Mouse (Mus musculus) liver, embryonic 13.5 days (tissue): ENCODE data around the gene Rflna. TPM values are rescaled to one million over a fixed set of nuclear protein-coding genes. Genes with fewer than 3 reads are reported as not detected.

Experiments used
- ATAC-seq: fragments of 200-750 bp; cut with Nextera tagmentation; 2 replicates; pipeline ENCODE4 v1.8.0; 2017; ENCODE audit warnings: low read depth, mild to moderate bottlenecking, moderate number of reproducible peaks, moderate library complexity
- DNase-seq: peaks from one replicate; pipeline ENCODE4 v3.0.0; 2022
- H3K27ac ChIP-seq: fragments of 300-500 bp; sonication (generic); 2 replicates; pipeline ENCODE4 v1.5.1; 2015; ENCODE audit warnings: moderate library complexity, mild to moderate bottlenecking, inconsistent platforms
- H3K27me3 ChIP-seq: fragments of 300-500 bp; sonication (generic); 2 replicates; pipeline ENCODE4 v1.6.1; 2015; ENCODE audit warnings: mild to moderate bottlenecking, inconsistent platforms
- H3K36me3 ChIP-seq: fragments of 300-500 bp; sonication (generic); 2 replicates; pipeline ENCODE4 v1.6.1; 2015; ENCODE audit warnings: mild to moderate bottlenecking, inconsistent platforms
- H3K4me1 ChIP-seq: fragments of 300-500 bp; sonication (generic); replicated peaks from 2 replicates; pipeline ENCODE4 v1.6.1; 2015; ENCODE audit warnings: inconsistent platforms
- H3K4me2 ChIP-seq: fragments of 300-500 bp; sonication (generic); 2 replicates; pipeline ENCODE4 v1.6.1; 2015; ENCODE audit warnings: inconsistent platforms, mild to moderate bottlenecking, moderate library complexity
- H3K4me3 ChIP-seq: fragments of 300-500 bp; sonication (generic); replicated peaks from 2 replicates; pipeline ENCODE4 v1.5.1; 2015; ENCODE audit warnings: mild to moderate bottlenecking, inconsistent platforms
- H3K9ac ChIP-seq: fragments of 300-500 bp; sonication (generic); 2 replicates; pipeline ENCODE4 v1.6.1; 2015; ENCODE audit warnings: mild to moderate bottlenecking, inconsistent platforms
- H3K9me3 ChIP-seq: fragments of 300-500 bp; sonication (generic); replicated peaks from 2 replicates; pipeline ENCODE4 v1.6.1; 2016; ENCODE audit warnings: inconsistent platforms
- WGBS: fragments of 180-500 bp; shearing (Covaris S2); methylation state at CpG from one replicate; pipeline ENCODE4 v1.1.7; 2015; ENCODE audit not compliant: insufficient replicate concordance; 5-methylcytosine and 5-hydroxymethylcytosine counted together
- polyA plus RNA-seq: library from polyadenylated mRNA; unstranded; fragments of >200 nt; fragmentation: Nextera tagmentation; extraction: Ambion mirVana; gene quantifications from 2 replicates; pipeline ENCODE4 v1.2.1, GENCODE M21; 2015

The Rflna gene
- polyA plus RNA-seq, 1 experiment from 2014 or later: 0.32 TPM

DNA sequence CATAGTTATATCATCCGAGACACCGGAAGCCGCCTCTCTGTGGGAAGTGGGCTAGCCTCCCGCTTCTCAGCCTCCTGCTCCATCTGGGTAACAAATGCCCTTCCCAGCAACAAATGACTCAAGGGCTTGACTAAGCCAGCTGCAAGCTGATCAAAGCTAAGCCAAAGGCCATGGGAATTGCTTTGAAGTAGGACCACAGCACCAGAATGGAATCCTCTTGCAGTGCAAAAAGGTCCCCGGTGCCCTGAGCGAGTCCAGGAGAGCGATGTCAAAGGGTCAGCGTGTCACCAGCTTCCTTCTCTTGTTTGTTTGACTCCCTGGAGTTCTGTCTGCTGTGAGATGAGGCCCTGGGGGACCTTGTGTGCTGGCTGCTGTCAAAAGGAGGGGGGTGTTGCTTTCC is 33.2 kb upstream of the Rflna start:
- no peak overlapping the region for H3K27ac ChIP-seq
- H3K4me2 ChIP-seq: no peak overlapping the region
- H3K9me3 ChIP-seq: no peaks in the 10 kb centered on the region; the same call in 1 of the 2 replicates
- no peak for ATAC-seq
- WGBS: 51% methylated on average over 8 of the region's 8 CpGs
- no peak overlapping the region for H3K4me3 ChIP-seq
- no peak for DNase-seq
- H3K36me3 ChIP-seq: no peaks in the 10 kb centered on the region
- peaks cover 6% of the 10 kb centered on the region; the same call in 1 of the 2 replicates for H3K4me1 ChIP-seq
- H3K27me3 ChIP-seq: no peaks in the 10 kb centered on the region
- no peak overlapping the region for H3K9ac ChIP-seq

- no peaks in the 10 kb centered on the region for H3K27me3 ChIP-seq
- H3K4me1 ChIP-seq: 0 out of 2 replicates have a peak, but pooled peaks cover 3% of the 10 kb centered on the region
- H3K27ac ChIP-seq: no peak overlapping the region
- H3K4me3 ChIP-seq: no peak overlapping the region
- H3K9ac ChIP-seq: no peak overlapping the region
- peaks cover 7% of the 10 kb centered on the region; the same call in 1 of the 2 replicates for H3K9me3 ChIP-seq
- no peak for ATAC-seq
- H3K4me2 ChIP-seq: no peak overlapping the region
- H3K36me3 ChIP-seq: no peaks in the 10 kb centered on the region
- 67% methylated on average over 5 of the region's 5 CpGs for WGBS
- DNase-seq: no peak
These were observed 16.8 kb upstream of the Rflna start for GRCm38 (mm10) chr5:124986222-124986621.

DNA sequence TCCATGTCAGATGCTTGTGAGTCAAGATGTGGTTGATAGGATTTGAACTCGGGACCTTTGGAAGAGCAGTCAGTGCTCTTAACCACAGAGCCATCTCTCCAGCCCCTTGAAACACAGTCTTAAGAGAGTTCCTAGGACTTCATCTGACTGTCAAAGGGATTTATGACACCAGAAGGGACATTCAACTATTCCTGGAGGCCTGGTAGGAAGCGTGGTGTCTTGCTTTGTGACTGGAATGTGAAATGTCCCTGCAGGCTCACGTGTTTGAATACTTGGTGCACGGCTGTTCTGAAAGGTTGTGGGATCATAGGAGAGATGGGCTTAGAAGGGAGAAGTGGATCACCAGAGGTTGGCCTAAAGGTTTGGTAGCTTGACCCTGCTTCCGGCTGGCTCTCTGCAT is 16.4 kb upstream of the Rflna start:
- DNase-seq: no peak
- 59% methylated on average over 5 of the region's 5 CpGs for WGBS
- peaks cover 7% of the 10 kb centered on the region; the same call in 1 of the 2 replicates for H3K9me3 ChIP-seq
- H3K27ac ChIP-seq: no peak overlapping the region
- H3K9ac ChIP-seq: no peak overlapping the region
- 0 out of 2 replicates have a peak, but pooled peaks cover 3% of the 10 kb centered on the region for H3K4me1 ChIP-seq
- no peak for ATAC-seq
- H3K27me3 ChIP-seq: no peaks in the 10 kb centered on the region
- no peak overlapping the region for H3K4me3 ChIP-seq
- no peak overlapping the region for H3K4me2 ChIP-seq
- H3K36me3 ChIP-seq: no peaks in the 10 kb centered on the region

DNA sequence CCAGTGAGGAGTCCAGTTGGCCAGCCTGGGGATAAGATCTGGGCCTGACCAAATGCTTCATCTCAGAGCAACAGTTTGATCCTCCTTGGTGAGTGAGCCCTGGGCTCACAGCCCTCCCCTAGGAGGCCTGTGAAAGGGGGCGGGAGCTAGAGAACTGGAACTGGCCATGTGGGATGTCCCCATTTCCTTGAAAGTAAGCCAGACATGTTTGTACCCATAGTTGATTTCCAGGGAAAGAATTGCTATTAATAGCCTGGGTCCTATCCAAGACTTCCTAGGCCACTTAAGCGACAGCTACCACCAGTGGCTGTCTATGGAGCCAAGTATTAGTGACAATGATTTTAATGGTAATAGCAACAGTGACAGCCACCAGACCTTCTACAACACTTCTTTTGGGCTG is 13.3 kb upstream of the Rflna start:
- no peaks in the 10 kb centered on the region for H3K36me3 ChIP-seq
- 76% methylated on average over 2 of the region's 2 CpGs for WGBS
- H3K4me2 ChIP-seq: no peak overlapping the region
- peaks cover 13% of the 10 kb centered on the region; the same call in 1 of the 2 replicates for H3K27me3 ChIP-seq
- 0 out of 2 replicates have a peak, but pooled peaks cover 3% of the 10 kb centered on the region for H3K4me1 ChIP-seq
- no peak overlapping the region for H3K27ac ChIP-seq
- H3K9ac ChIP-seq: no peak overlapping the region
- ATAC-seq: no peak
- DNase-seq: no peak
- H3K9me3 ChIP-seq: no peaks in the 10 kb centered on the region
- H3K4me3 ChIP-seq: no peak overlapping the region

- H3K9ac ChIP-seq: no peak overlapping the region
- H3K27me3 ChIP-seq: peaks cover 13% of the 10 kb centered on the region; the same call in 1 of the 2 replicates
- H3K4me1 ChIP-seq: 0 out of 2 replicates have a peak, but pooled peaks cover under 1% of the 10 kb centered on the region
- H3K9me3 ChIP-seq: no peaks in the 10 kb centered on the region
- no peaks in the 10 kb centered on the region for H3K36me3 ChIP-seq
- H3K4me2 ChIP-seq: no peak overlapping the region
- no peak overlapping the region for H3K27ac ChIP-seq
- WGBS: 56% methylated on average over 8 of the region's 8 CpGs
- ATAC-seq (no peak), DNase-seq (no peak)
- H3K4me3 ChIP-seq: no peak overlapping the region
These were observed 10.7 kb upstream of the Rflna start for GRCm38 (mm10) chr5:124992323-124992722.

GRCm38 (mm10) chr5:124992891-124993290 is 10.1 kb upstream of the Rflna start:
- 12% methylated on average over 11 of the region's 11 CpGs for WGBS

DNA sequence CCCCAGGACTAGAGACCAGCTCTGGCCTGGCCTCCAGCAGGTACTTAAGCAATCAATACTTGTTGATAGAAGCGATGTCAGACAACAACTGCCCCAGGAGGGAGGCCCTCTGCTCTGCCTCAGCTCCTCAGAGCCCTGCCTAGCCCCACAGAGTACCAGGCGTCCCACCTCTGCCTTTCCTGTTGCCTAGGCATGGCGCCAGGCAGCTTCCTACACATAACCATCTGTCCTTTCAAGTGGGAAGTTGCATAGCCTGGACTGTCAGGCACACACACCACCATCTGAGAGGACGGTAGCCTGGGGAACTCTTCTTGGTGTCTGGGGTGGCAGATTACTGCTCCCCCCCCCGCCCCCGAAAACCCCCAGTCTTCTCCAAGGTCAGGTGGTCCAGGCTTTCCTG is 6.2 kb upstream of the Rflna start:
- Histone ChIP-seq H3K9me3 (no peaks in the 10 kb centered on the region), H3K9ac (no peak overlapping the region), H3K4me2 (no peak overlapping the region), H3K4me3 (no peak overlapping the region), H3K36me3 (no peaks in the 10 kb centered on the region), H3K27me3 (peaks cover 16% of the 10 kb centered on the region; the same call in 1 of the 2 replicates), H3K4me1 (no peaks in the 10 kb centered on the region), H3K27ac (no peak overlapping the region)
- WGBS: 38% methylated on average over 6 of the region's 6 CpGs
- ATAC-seq (no peak), DNase-seq (no peak)

More at GRCm38 (mm10) chr5:124992891-124993290, 10.1 kb upstream of the Rflna start:
- DNase-seq (no peak), ATAC-seq (no peak)
- Histone ChIP-seq H3K36me3 (no peaks in the 10 kb centered on the region), H3K9me3 (no peaks in the 10 kb centered on the region), H3K4me1 (no peaks in the 10 kb centered on the region), H3K27me3 (peaks cover 13% of the 10 kb centered on the region; the same call in 1 of the 2 replicates), H3K9ac (no peak overlapping the region), H3K4me3 (no peak overlapping the region), H3K4me2 (no peak overlapping the region), H3K27ac (no peak overlapping the region)

- ATAC-seq: no peak
- no peak for DNase-seq
- Histone ChIP-seq H3K9me3 (no peaks in the 10 kb centered on the region), H3K9ac (no peak overlapping the region), H3K4me1 (0 out of 2 replicates have a peak, but pooled peaks cover 1% of the 10 kb centered on the region), H3K27ac (no peak overlapping the region), H3K4me2 (no peak overlapping the region), H3K27me3 (peaks cover 20% of the 10 kb centered on the region), H3K4me3 (no peak overlapping the region), H3K36me3 (no peaks in the 10 kb centered on the region)
- WGBS: 75% methylated on average over 4 of the region's 4 CpGs
These were observed 5.1 kb upstream of the Rflna start for GRCm38 (mm10) chr5:124997913-124998312.

DNA sequence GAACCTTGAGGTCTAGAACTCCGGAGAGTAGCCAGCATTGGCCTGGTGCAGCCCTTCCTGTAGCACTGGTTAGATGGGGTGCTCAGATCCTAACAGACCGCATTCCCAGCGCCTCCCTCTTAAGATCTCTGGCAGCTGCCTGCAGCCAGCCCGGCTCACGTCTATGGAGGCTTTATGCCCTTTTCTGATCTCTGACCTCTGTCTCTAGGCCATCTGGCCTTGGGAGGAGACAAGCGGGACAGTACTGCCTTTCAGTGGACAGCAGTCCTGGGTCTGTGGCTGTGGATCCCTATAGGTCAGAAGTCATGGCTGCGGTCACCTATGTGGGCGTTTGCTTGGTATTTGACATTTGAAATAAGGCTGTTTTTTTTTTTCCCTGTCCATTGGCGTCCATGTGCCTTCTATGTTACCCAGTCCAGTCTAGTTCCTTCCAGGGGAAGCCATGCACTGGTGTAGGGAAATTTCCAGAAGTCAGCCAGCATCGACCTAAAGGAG is 2.2 kb upstream of the Rflna start:
- H3K9ac ChIP-seq: no peak overlapping the region
- H3K4me2 ChIP-seq: no peak overlapping the region
- no peak overlapping the region for H3K4me3 ChIP-seq
- H3K4me1 ChIP-seq: 0 out of 2 replicates have a peak, but pooled peaks cover 11% of the 10 kb centered on the region
- WGBS: 62% methylated on average over 10 of the region's 10 CpGs
- peaks cover 42% of the 10 kb centered on the region for H3K27me3 ChIP-seq
- no peak for DNase-seq
- no peaks in the 10 kb centered on the region for H3K36me3 ChIP-seq
- no peaks in the 10 kb centered on the region for H3K9me3 ChIP-seq
- ATAC-seq: no peak
- no peak overlapping the region for H3K27ac ChIP-seq

DNA sequence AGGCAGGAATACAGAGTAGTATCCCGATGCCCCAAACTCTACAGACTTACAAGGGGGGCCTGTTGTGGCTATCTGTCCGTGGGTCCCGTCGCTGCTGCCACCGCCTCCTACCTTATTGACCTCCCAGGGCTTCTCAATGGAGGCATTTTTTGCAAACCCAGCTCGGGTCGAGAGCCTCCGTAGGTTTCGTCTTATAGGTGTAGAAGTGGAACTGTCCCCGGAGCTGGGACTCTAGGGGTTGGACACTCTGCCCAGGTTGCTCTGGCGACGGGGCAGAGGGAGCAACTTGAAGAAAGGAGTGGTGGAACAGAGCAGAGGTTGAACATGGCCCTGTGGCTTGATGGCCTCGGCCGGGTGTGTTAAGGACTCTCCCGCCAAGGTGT is 843 bp downstream of the Rflna start:
- ATAC-seq (no peak), DNase-seq (no peak)
- no peaks in the 10 kb centered on the region for H3K9me3 ChIP-seq
- H3K27ac ChIP-seq: no peak overlapping the region
- 0 out of 2 replicates have a peak, but pooled peaks cover 17% of the 10 kb centered on the region for H3K4me1 ChIP-seq
- H3K9ac ChIP-seq: no peak overlapping the region
- peak overlapping the region; percentile 48 for H3K4me2 ChIP-seq
- H3K36me3 ChIP-seq: no peaks in the 10 kb centered on the region
- H3K27me3 ChIP-seq: peaks cover 44% of the 10 kb centered on the region
- no peak overlapping the region for H3K4me3 ChIP-seq
- WGBS: 16% methylated on average over 15 of the region's 15 CpGs

DNA sequence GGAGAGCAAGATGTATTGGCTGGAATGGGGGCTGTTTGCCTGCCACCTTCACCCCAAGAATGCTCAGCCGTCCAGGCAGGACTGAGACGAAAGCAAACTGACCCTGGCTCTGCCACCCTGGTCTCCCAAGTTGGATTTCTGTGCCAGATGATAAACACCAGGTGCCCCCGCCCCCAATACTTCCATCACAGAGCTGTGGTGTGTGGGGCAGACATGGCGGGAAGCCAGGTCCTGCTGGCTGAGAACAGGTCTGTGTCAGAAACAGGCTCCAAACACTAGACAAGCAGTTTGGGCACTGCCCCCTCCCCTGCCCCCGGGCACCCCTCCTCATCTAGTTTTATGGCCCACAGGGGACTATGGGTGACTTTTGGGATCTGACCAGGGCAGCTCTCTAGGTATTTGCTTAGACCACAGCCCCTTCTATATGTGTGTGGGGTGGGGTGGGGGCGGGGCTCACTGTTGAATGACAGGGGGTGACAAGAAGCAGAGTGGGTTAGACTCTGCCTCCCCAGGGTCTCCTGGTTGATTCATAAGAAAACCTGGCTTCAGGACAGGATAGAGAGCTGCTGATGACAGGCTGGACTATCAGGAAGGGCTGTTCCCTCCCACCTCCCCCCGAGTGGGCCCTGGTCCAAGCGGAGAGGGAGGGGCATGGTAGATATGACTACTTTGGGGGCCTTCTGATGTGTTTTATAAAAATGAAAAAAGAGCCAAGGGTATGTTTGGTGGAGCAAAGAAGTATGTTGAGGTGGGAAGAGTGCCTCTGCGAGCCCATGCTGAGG is 3.0 kb downstream of the Rflna start:
- 63% methylated on average over 9 of the region's 9 CpGs for WGBS
- no peak overlapping the region for H3K4me2 ChIP-seq
- H3K9ac ChIP-seq: no peak overlapping the region

More for the DNA sequence above, 3.0 kb downstream of the Rflna start:
- peaks cover 44% of the 10 kb centered on the region for H3K27me3 ChIP-seq
- H3K4me1 ChIP-seq: 0 out of 2 replicates have a peak, but pooled peaks cover 17% of the 10 kb centered on the region
- no peaks in the 10 kb centered on the region for H3K36me3 ChIP-seq
- H3K9me3 ChIP-seq: no peaks in the 10 kb centered on the region
- H3K4me3 ChIP-seq: no peak overlapping the region
- no peak overlapping the region for H3K27ac ChIP-seq
- ATAC-seq (no peak), DNase-seq (no peak)
